Mouse (Mus musculus): ENCODE measurements around the gene Sike1. TPM values are rescaled to one million over a fixed set of nuclear protein-coding genes. Genes with fewer than 3 reads are reported as not detected.

Sike1 gene
- polyA plus RNA-seq, 1 experiment from 2014 or later, result 13.9 TPM

- H3K27ac ChIP-seq (ENCODE audit: low read length), result no peak overlapping the region
- ATAC-seq (ENCODE audit: low read depth), result no peak
- no peaks in the 10 kb centered on the region for H3K27me3 ChIP-seq (ENCODE audit: control insufficient read depth, insufficient read depth, low read depth, low read length)
- H3K9ac ChIP-seq (ENCODE audit: low read depth, low read length), result no peak overlapping the region
- WGBS (ENCODE audit: insufficient replicate concordance), result 52% methylated on average over 4 of the region's 4 CpGs
- H3K4me3 ChIP-seq (ENCODE audit: low read depth, low read length), result no peak overlapping the region
- no peak overlapping the region for H3K4me2 ChIP-seq (ENCODE audit: low read depth, low read length)
- H3K36me3 ChIP-seq (ENCODE audit: control insufficient read depth, insufficient read depth), result no peaks in the 10 kb centered on the region
- H3K4me1 ChIP-seq (ENCODE audit: control insufficient read depth, low read depth, low read length), result no peaks in the 10 kb centered on the region
- H3K9me3 ChIP-seq (replicated peaks; ENCODE audit: control insufficient read depth, low read length), result no peaks in the 10 kb centered on the region
Observed at GRCm38 (mm10) chr3:102976906-102977305, 18.6 kb upstream of the Sike1 start.

- H3K4me1 ChIP-seq (ENCODE audit: control insufficient read depth, low read depth, low read length), result no peaks in the 10 kb centered on the region
- no peak overlapping the region for H3K9ac ChIP-seq (ENCODE audit: low read depth, low read length)
- ATAC-seq (ENCODE audit: low read depth), result no peak
- no peaks in the 10 kb centered on the region for H3K9me3 ChIP-seq (replicated peaks; ENCODE audit: control insufficient read depth, low read length)
- 53% methylated on average over 10 of the region's 10 CpGs for WGBS (ENCODE audit: insufficient replicate concordance)
- no peaks in the 10 kb centered on the region for H3K36me3 ChIP-seq (ENCODE audit: control insufficient read depth, insufficient read depth)
- H3K27me3 ChIP-seq (ENCODE audit: control insufficient read depth, insufficient read depth, low read depth, low read length), result no peaks in the 10 kb centered on the region
- H3K27ac ChIP-seq (ENCODE audit: low read length), result no peak overlapping the region
- H3K4me3 ChIP-seq (ENCODE audit: low read depth, low read length), result no peak overlapping the region
- H3K4me2 ChIP-seq (ENCODE audit: low read depth, low read length), result no peak overlapping the region
Observed at GRCm38 (mm10) chr3:102979550-102980348, 15.8 kb upstream of the Sike1 start.

GRCm38 (mm10) chr3:102980349-102980736 lies 15.2 kb upstream of the Sike1 start:
- Histone ChIP-seq H3K4me2 (ENCODE audit: low read depth, low read length) (no peak overlapping the region), H3K4me3 (ENCODE audit: low read depth, low read length) (no peak overlapping the region), H3K36me3 (ENCODE audit: control insufficient read depth, insufficient read depth) (no peaks in the 10 kb centered on the region), H3K9me3 (replicated peaks; ENCODE audit: control insufficient read depth, low read length) (no peaks in the 10 kb centered on the region), H3K27me3 (ENCODE audit: control insufficient read depth, insufficient read depth, low read depth, low read length) (no peaks in the 10 kb centered on the region), H3K4me1 (ENCODE audit: control insufficient read depth, low read depth, low read length) (no peaks in the 10 kb centered on the region), H3K27ac (ENCODE audit: low read length) (no peak overlapping the region), H3K9ac (ENCODE audit: low read depth, low read length) (no peak overlapping the region)
- ATAC-seq (ENCODE audit: low read depth), result no peak
- 60% methylated on average over 3 of the region's 3 CpGs for WGBS (ENCODE audit: insufficient replicate concordance)

- 57% methylated on average over 8 of the region's 8 CpGs for WGBS (ENCODE audit: insufficient replicate concordance)
- Histone ChIP-seq H3K9ac (ENCODE audit: low read depth, low read length) (no peak overlapping the region), H3K4me2 (ENCODE audit: low read depth, low read length) (no peak overlapping the region), H3K36me3 (ENCODE audit: control insufficient read depth, insufficient read depth) (no peaks in the 10 kb centered on the region), H3K27me3 (ENCODE audit: control insufficient read depth, insufficient read depth, low read depth, low read length) (no peaks in the 10 kb centered on the region), H3K9me3 (replicated peaks; ENCODE audit: control insufficient read depth, low read length) (no peaks in the 10 kb centered on the region), H3K27ac (ENCODE audit: low read length) (no peak overlapping the region), H3K4me3 (ENCODE audit: low read depth, low read length) (no peak overlapping the region), H3K4me1 (ENCODE audit: control insufficient read depth, low read depth, low read length) (peaks cover 3% of the 10 kb centered on the region)
- no peak for ATAC-seq (ENCODE audit: low read depth)
Observed at GRCm38 (mm10) chr3:102991041-102991440, 4.5 kb upstream of the Sike1 start.

- WGBS (ENCODE audit: insufficient replicate concordance), result 42% methylated on average over 3 of the region's 3 CpGs
Observed at GRCm38 (mm10) chr3:102992936-102993335, 2.6 kb upstream of the Sike1 start.

GRCm38 (mm10) chr3:102995233-102995604 lies 289 bp upstream of the Sike1 start:
- H3K9me3 ChIP-seq (replicated peaks; ENCODE audit: control insufficient read depth, low read length), result no peaks in the 10 kb centered on the region
- WGBS (ENCODE audit: insufficient replicate concordance), result 42% methylated on average over 7 of the region's 7 CpGs
- H3K9ac ChIP-seq (ENCODE audit: low read depth, low read length), result no peak overlapping the region
- H3K27ac ChIP-seq (ENCODE audit: low read length), result no peak overlapping the region; the same call in 1 of the 2 replicates
- no peak for ATAC-seq (ENCODE audit: low read depth)
- H3K36me3 ChIP-seq (ENCODE audit: control insufficient read depth, insufficient read depth), result peaks cover 9% of the 10 kb centered on the region
- H3K4me2 ChIP-seq (ENCODE audit: low read depth, low read length), result peak overlapping the region; percentile 82
- peak overlapping the region; percentile 80 for H3K4me3 ChIP-seq (ENCODE audit: low read depth, low read length)
- H3K27me3 ChIP-seq (ENCODE audit: control insufficient read depth, insufficient read depth, low read depth, low read length), result no peaks in the 10 kb centered on the region
- H3K4me1 ChIP-seq (ENCODE audit: control insufficient read depth, low read depth, low read length), result peaks cover 7% of the 10 kb centered on the region

More at GRCm38 (mm10) chr3:102992936-102993335, 2.6 kb upstream of the Sike1 start:
- no peaks in the 10 kb centered on the region for H3K9me3 ChIP-seq (replicated peaks; ENCODE audit: control insufficient read depth, low read length)
- no peaks in the 10 kb centered on the region for H3K27me3 ChIP-seq (ENCODE audit: control insufficient read depth, insufficient read depth, low read depth, low read length)
- H3K4me2 ChIP-seq (ENCODE audit: low read depth, low read length), result no peak overlapping the region
- no peak overlapping the region for H3K4me3 ChIP-seq (ENCODE audit: low read depth, low read length)
- H3K9ac ChIP-seq (ENCODE audit: low read depth, low read length), result no peak overlapping the region
- peaks cover 7% of the 10 kb centered on the region for H3K4me1 ChIP-seq (ENCODE audit: control insufficient read depth, low read depth, low read length)
- H3K36me3 ChIP-seq (ENCODE audit: control insufficient read depth, insufficient read depth), result no peaks in the 10 kb centered on the region
- ATAC-seq (ENCODE audit: low read depth), result no peak
- no peak overlapping the region for H3K27ac ChIP-seq (ENCODE audit: low read length)

- no peak overlapping the region for H3K27ac ChIP-seq (ENCODE audit: low read length)
- ATAC-seq (ENCODE audit: low read depth), result no peak
- H3K36me3 ChIP-seq (ENCODE audit: control insufficient read depth, insufficient read depth), result peaks cover 17% of the 10 kb centered on the region
- 48% methylated on average over 10 of the region's 10 CpGs for WGBS (ENCODE audit: insufficient replicate concordance)
- no peak overlapping the region for H3K4me3 ChIP-seq (ENCODE audit: low read depth, low read length)
- H3K27me3 ChIP-seq (ENCODE audit: control insufficient read depth, insufficient read depth, low read depth, low read length), result no peaks in the 10 kb centered on the region
- peaks cover 7% of the 10 kb centered on the region for H3K4me1 ChIP-seq (ENCODE audit: control insufficient read depth, low read depth, low read length)
- H3K9ac ChIP-seq (ENCODE audit: low read depth, low read length), result no peak overlapping the region
- no peak overlapping the region for H3K4me2 ChIP-seq (ENCODE audit: low read depth, low read length)
- H3K9me3 ChIP-seq (replicated peaks; ENCODE audit: control insufficient read depth, low read length), result no peaks in the 10 kb centered on the region
Observed at GRCm38 (mm10) chr3:102997036-102997435, 1.5 kb downstream of the Sike1 start.

- H3K4me1 ChIP-seq (ENCODE audit: control insufficient read depth, low read depth, low read length), result peaks cover 7% of the 10 kb centered on the region
- ATAC-seq (ENCODE audit: low read depth), result no peak
- H3K4me3 ChIP-seq (ENCODE audit: low read depth, low read length), result no peak overlapping the region
- no peaks in the 10 kb centered on the region for H3K27me3 ChIP-seq (ENCODE audit: control insufficient read depth, insufficient read depth, low read depth, low read length)
- 73% methylated on average over 3 of the region's 3 CpGs for WGBS (ENCODE audit: insufficient replicate concordance)
- H3K4me2 ChIP-seq (ENCODE audit: low read depth, low read length), result no peak overlapping the region
- H3K36me3 ChIP-seq (ENCODE audit: control insufficient read depth, insufficient read depth), result peaks cover 17% of the 10 kb centered on the region
- H3K9ac ChIP-seq (ENCODE audit: low read depth, low read length), result no peak overlapping the region
- no peak overlapping the region for H3K27ac ChIP-seq (ENCODE audit: low read length)
- no peaks in the 10 kb centered on the region for H3K9me3 ChIP-seq (replicated peaks; ENCODE audit: control insufficient read depth, low read length)
Observed at GRCm38 (mm10) chr3:102997591-102997990, 2.1 kb downstream of the Sike1 start.

GRCm38 (mm10) chr3:103001595-103001994 lies 6.1 kb downstream of the Sike1 start:
- H3K4me3 ChIP-seq (ENCODE audit: low read depth, low read length), result no peak overlapping the region
- no peak for ATAC-seq (ENCODE audit: low read depth)
- no peak overlapping the region for H3K9ac ChIP-seq (ENCODE audit: low read depth, low read length)
- WGBS (ENCODE audit: insufficient replicate concordance), result 87% methylated on average over 7 of the region's 7 CpGs
- H3K4me1 ChIP-seq (ENCODE audit: control insufficient read depth, low read depth, low read length), result peaks cover 1% of the 10 kb centered on the region
- no peaks in the 10 kb centered on the region for H3K9me3 ChIP-seq (replicated peaks; ENCODE audit: control insufficient read depth, low read length)
- H3K4me2 ChIP-seq (ENCODE audit: low read depth, low read length), result no peak overlapping the region
- H3K27ac ChIP-seq (ENCODE audit: low read length), result no peak overlapping the region
- H3K36me3 ChIP-seq (ENCODE audit: control insufficient read depth, insufficient read depth), result peaks cover 17% of the 10 kb centered on the region
- H3K27me3 ChIP-seq (ENCODE audit: control insufficient read depth, insufficient read depth, low read depth, low read length), result no peaks in the 10 kb centered on the region

Measured in liver, embryonic 16.5 days (tissue).